Mouse (Mus musculus): Measurements from ENCODE around the gene Nabp1.
A peak's percentile ranks its signal among the peaks of the same experiment; 100 is the strongest.

The Nabp1 gene

GRCm38 (mm10) chr1:51478262-51479026 lies at the start of gene Nabp1:
Nabp1 (minus strand) TSS chr1:51478425.
- DNase-seq (ENCODE audit: low spot score): peak; percentile 99

- DNase-seq (ENCODE audit: low spot score): no peak
Measured at GRCm38 (mm10) chr1:51525563-51526265, 47.5 kb upstream of the Nabp1 start.

GRCm38 (mm10) chr1:51521651-51522050 lies 43.4 kb upstream of the Nabp1 start:
- DNase-seq (ENCODE audit: low spot score): no peak

- DNase-seq (ENCODE audit: low spot score): no peak
Measured at GRCm38 (mm10) chr1:51520246-51520780, 42.1 kb upstream of the Nabp1 start.

GRCm38 (mm10) chr1:51519112-51519511 lies 40.9 kb upstream of the Nabp1 start:
- no peak for DNase-seq (ENCODE audit: low spot score)

GRCm38 (mm10) chr1:51515625-51516024 lies 37.4 kb upstream of the Nabp1 start:
- no peak for DNase-seq (ENCODE audit: low spot score)

- DNase-seq (ENCODE audit: low spot score): no peak
Measured at GRCm38 (mm10) chr1:51515041-51515440, 36.8 kb upstream of the Nabp1 start.

GRCm38 (mm10) chr1:51514379-51514778 lies 36.2 kb upstream of the Nabp1 start:
- no peak for DNase-seq (ENCODE audit: low spot score)

GRCm38 (mm10) chr1:51513059-51513713 lies 35.0 kb upstream of the Nabp1 start:
- DNase-seq (ENCODE audit: low spot score): no peak

GRCm38 (mm10) chr1:51512326-51512725 lies 34.1 kb upstream of the Nabp1 start:
- no peak for DNase-seq (ENCODE audit: low spot score)

GRCm38 (mm10) chr1:51509776-51510175 lies 31.6 kb upstream of the Nabp1 start:
- no peak for DNase-seq (ENCODE audit: low spot score)

GRCm38 (mm10) chr1:51509083-51509482 lies 30.9 kb upstream of the Nabp1 start:
- DNase-seq (ENCODE audit: low spot score): peak; percentile 78

GRCm38 (mm10) chr1:51508543-51508942 lies 30.3 kb upstream of the Nabp1 start:
- no peak for DNase-seq (ENCODE audit: low spot score)

GRCm38 (mm10) chr1:51507436-51507835 lies 29.2 kb upstream of the Nabp1 start:
- no peak for DNase-seq (ENCODE audit: low spot score)

- DNase-seq (ENCODE audit: low spot score): no peak
Measured at GRCm38 (mm10) chr1:51506236-51506635, 28.0 kb upstream of the Nabp1 start.

GRCm38 (mm10) chr1:51505632-51506031 lies 27.4 kb upstream of the Nabp1 start:
- DNase-seq (ENCODE audit: low spot score): no peak

GRCm38 (mm10) chr1:51503055-51503454 lies 24.8 kb upstream of the Nabp1 start:
- DNase-seq (ENCODE audit: low spot score): no peak

- no peak for DNase-seq (ENCODE audit: low spot score)
Measured at GRCm38 (mm10) chr1:51502353-51502752, 24.1 kb upstream of the Nabp1 start.

GRCm38 (mm10) chr1:51501251-51501650 lies 23.0 kb upstream of the Nabp1 start:
- no peak for DNase-seq (ENCODE audit: low spot score)

- DNase-seq (ENCODE audit: low spot score): no peak
Measured at GRCm38 (mm10) chr1:51498601-51499098, 20.4 kb upstream of the Nabp1 start.

- DNase-seq (ENCODE audit: low spot score): no peak
Measured at GRCm38 (mm10) chr1:51496163-51496562, 17.9 kb upstream of the Nabp1 start.

GRCm38 (mm10) chr1:51493592-51494307 lies 15.5 kb upstream of the Nabp1 start:
- DNase-seq (ENCODE audit: low spot score): no peak
